ENCODE assay signal across 22 mouse cellular contexts in genomic region chr1:105752944-105753343, GRCm38 (mm10). TPM values are rescaled to one million over a fixed set of nuclear protein-coding genes. Genes with fewer than 3 reads are reported as not detected.
DNase-seq lines count a peak whose midpoint lies in the region; ATAC-seq lines count a peak whose summit lies in the region.
"Had no signal": no experiment of that assay in that cellular context is flagged by ENCODE, and none has a peak within 500 bp of the region (broad histone marks: within the 10 kb centered on the region; RNA-seq: fewer than 3 reads in every experiment).

No protein-coding gene starts in this region.

- no peak overlapping the region for H3K4me2 ChIP-seq in embryonic facial prominence, embryonic 14.5 days (ENCODE audit: low read depth, low read length)
- no peak overlapping the region for H3K4me2 ChIP-seq in intestine, embryonic 16.5 days (ENCODE audit: low read depth, low read length)
- H3K4me2 ChIP-seq: embryonic facial prominence, embryonic 13.5 days; forebrain, embryonic 13.5 days; forebrain, embryonic 15.5 days had no signal

- no peaks in the 10 kb centered on the region for H3K4me1 ChIP-seq in embryonic facial prominence, embryonic 14.5 days (ENCODE audit: control insufficient read depth, insufficient read depth, low read length)
- no peaks in the 10 kb centered on the region for H3K4me1 ChIP-seq in embryonic facial prominence, embryonic 10.5 days
- H3K4me1 ChIP-seq in intestine, embryonic 16.5 days (ENCODE audit: control insufficient read depth, insufficient read depth, low read length) = 0 out of 2 replicates have a peak, but pooled peaks cover 3% of the 10 kb centered on the region
- H3K4me1 ChIP-seq: embryonic facial prominence, embryonic 13.5 days; forebrain, embryonic 13.5 days; forebrain, embryonic 15.5 days had no signal

- ATAC-seq in embryonic facial prominence, embryonic 14.5 days (ENCODE audit: low read depth) = no peak
- ATAC-seq in intestine, embryonic 16.5 days = peak; percentile 90
- ATAC-seq: forebrain, embryonic 13.5 days; forebrain, embryonic 15.5 days; forebrain, postnatal 0 days; Patski had no signal

- no peaks in the 10 kb centered on the region for H3K9me3 ChIP-seq in embryonic facial prominence, embryonic 14.5 days (ENCODE audit: control insufficient read depth, low read length)
- no peaks in the 10 kb centered on the region for H3K9me3 ChIP-seq in embryonic facial prominence, embryonic 10.5 days
- H3K9me3 ChIP-seq in intestine, embryonic 16.5 days (ENCODE audit: control insufficient read depth, low read length) = no peaks in the 10 kb centered on the region
- H3K9me3 ChIP-seq: embryonic facial prominence, embryonic 13.5 days; forebrain, embryonic 13.5 days; forebrain, embryonic 15.5 days; G1E had no signal

- DNase-seq in embryonic facial prominence, embryonic 14.5 days (ENCODE audit: low spot score) = peak; percentile 11
- no peak for DNase-seq in embryonic facial prominence, embryonic 10.5 days (ENCODE audit: low spot score)
- DNase-seq in adrenal gland, adult 2 months = no peak
- no peak for DNase-seq in kidney, postnatal 4 days
- DNase-seq: adrenal gland, adult 8-10 months; adrenal gland, postnatal 14 days; adrenal gland, postnatal 36 days; B cell, adult 2 months; cerebellum, adult 11-12 months; cerebellum, adult 2 months; cerebellum, adult 9-10 months; cerebellum, postnatal 10 days; cerebellum, postnatal 25 days; forebrain, postnatal 0 days had no signal

- H3K79me2 ChIP-seq in macrophage (ENCODE audit: inconsistent target) = no peaks in the 10 kb centered on the region

- no peak overlapping the region for H3K9ac ChIP-seq in embryonic facial prominence, embryonic 14.5 days (ENCODE audit: low read depth, low read length)
- H3K9ac ChIP-seq in intestine, embryonic 16.5 days (ENCODE audit: low read depth, low read length) = no peak overlapping the region
- H3K9ac ChIP-seq: embryonic facial prominence, embryonic 13.5 days; forebrain, embryonic 13.5 days; forebrain, embryonic 15.5 days; forebrain, postnatal 0 days had no signal

- no peak overlapping the region for H3K4me3 ChIP-seq in embryonic facial prominence, embryonic 14.5 days (ENCODE audit: low read depth, low read length)
- no peak overlapping the region for H3K4me3 ChIP-seq in embryonic facial prominence, embryonic 10.5 days
- no peak overlapping the region for H3K4me3 ChIP-seq in intestine, embryonic 16.5 days (ENCODE audit: low read length)
- no peak overlapping the region for H3K4me3 ChIP-seq in macrophage (ENCODE audit: inconsistent target)
- H3K4me3 ChIP-seq: embryonic facial prominence, embryonic 13.5 days; forebrain, embryonic 13.5 days; forebrain, embryonic 15.5 days had no signal

- H3K36me3 ChIP-seq in embryonic facial prominence, embryonic 14.5 days (ENCODE audit: control insufficient read depth, insufficient read depth, low read length) = peaks cover 44% of the 10 kb centered on the region
- peaks cover 25% of the 10 kb centered on the region for H3K36me3 ChIP-seq in embryonic facial prominence, embryonic 10.5 days (replicated peaks)
- H3K36me3 ChIP-seq in intestine, embryonic 16.5 days (ENCODE audit: control insufficient read depth, insufficient read depth, low read length) = no peaks in the 10 kb centered on the region
- peaks cover 12% of the 10 kb centered on the region; the same call in 1 of the 2 replicates for H3K36me3 ChIP-seq in macrophage (ENCODE audit: inconsistent target)

- no peaks in the 10 kb centered on the region for H3K27me3 ChIP-seq in embryonic facial prominence, embryonic 14.5 days (replicated peaks; ENCODE audit: control insufficient read depth, insufficient read depth, low read length)
- H3K27me3 ChIP-seq in embryonic facial prominence, embryonic 10.5 days (replicated peaks; ENCODE audit: low read depth, poor library complexity, severe bottlenecking) = no peaks in the 10 kb centered on the region
- H3K27me3 ChIP-seq in intestine, embryonic 16.5 days (replicated peaks; ENCODE audit: control insufficient read depth, insufficient read depth, low read length) = no peaks in the 10 kb centered on the region
- H3K27me3 ChIP-seq: CH12.LX; embryonic facial prominence, embryonic 13.5 days; forebrain, embryonic 13.5 days; forebrain, embryonic 15.5 days; Patski had no signal

- WGBS in embryonic facial prominence, embryonic 14.5 days = 87% methylated on average over 1 of the region's 1 CpGs
- 85% methylated on average over 1 of the region's 1 CpGs for WGBS in embryonic facial prominence, embryonic 10.5 days
- 76% methylated on average over 1 of the region's 1 CpGs for WGBS in intestine, embryonic 16.5 days
- 91% methylated on average over 1 of the region's 1 CpGs for WGBS in macrophage (ENCODE audit: missing documents)

- no peak overlapping the region for H3K27ac ChIP-seq in embryonic facial prominence, embryonic 14.5 days (replicated peaks; ENCODE audit: low read depth, low read length)
- no peak overlapping the region for H3K27ac ChIP-seq in embryonic facial prominence, embryonic 10.5 days (replicated peaks)
- H3K27ac ChIP-seq in intestine, embryonic 16.5 days (ENCODE audit: low read length) = no peak overlapping the region; the same call in none of the 2 replicates
- peak overlapping the region; percentile 41 for H3K27ac ChIP-seq in macrophage
- H3K27ac ChIP-seq: embryonic facial prominence, embryonic 13.5 days; forebrain, embryonic 13.5 days; forebrain, embryonic 15.5 days had no signal

RNA-seq across cellular contexts. Expression of gene Tnfrsf11a, which starts 27.6 kb away (rescaled TPM):
- 1.7 and 1.8 TPM in 2 replicates for polyA plus RNA-seq in embryonic facial prominence, embryonic 14.5 days (2014; fragmentation: Nextera tagmentation; extraction: Ambion mirVana)
- polyA plus RNA-seq in embryonic facial prominence, embryonic 10.5 days (2016; fragmentation: Nextera tagmentation; extraction: Ambion mirVana) = 0.40 and 0.49 TPM in 2 replicates
- polyA plus RNA-seq in intestine, embryonic 16.5 days (2015; fragmentation: Nextera tagmentation; extraction: Ambion mirVana) = 7.0 and 8.4 TPM in 2 replicates
- 100 to 1,000 TPM in 17 of 26 experiments, 10 to 100 TPM in 9; 39.4 to 264 (median 122) TPM for total RNA-seq in macrophage (2018; cell fraction: chromatin; rRNA removed)
- total RNA-seq in macrophage (2018; cell fraction: cytosol; rRNA removed) = 10 to 100 TPM; 40.7 to 78.8 (median 58.0) TPM
- 100 to 1,000 TPM in 16 of 26 experiments, 10 to 100 TPM in 10; 44.9 to 308 (median 112) TPM for total RNA-seq in macrophage (2018; cell fraction: nucleus; rRNA removed)
- polyA plus RNA-seq in macrophage (2018) = 28.4 to 79.0 TPM (median 38.4 TPM) in 3 replicates
- total RNA-seq in adrenal gland, adult 2 months (2021) = 1 to 10 TPM; 2.4 to 4.7 TPM
- 2.7 and 3.6 TPM in 2 replicates for polyA plus RNA-seq in adrenal gland, adult 2 months (2012; rRNA removed)
- polyA plus RNA-seq: G1E had no signal
